Mouse (Mus musculus) kidney, postnatal 0 days (tissue): Measurements from ENCODE around the gene Ptprg. TPM values are rescaled to one million over a fixed set of nuclear protein-coding genes. Genes with fewer than 3 reads are reported as not detected.
A peak's percentile ranks its signal among the peaks of the same experiment; 100 is the strongest.

Experiments used
- ATAC-seq: fragments of 200-750 bp; cut with Nextera tagmentation; replicated peaks from 2 replicates; pipeline ENCODE4 v1.8.0; 2017; ENCODE audit warnings: low read depth, moderate number of reproducible peaks, moderate TSS enrichment, moderate library complexity; ENCODE audit not compliant: low FRiP score
- DNase-seq: peaks from one replicate; pipeline ENCODE4 v3.0.0-alpha.2; 2016; ENCODE audit warnings: low spot score
- H3K27ac ChIP-seq: fragments of 300-500 bp; sonication (generic); 2 replicates; pipeline ENCODE4 v1.5.1; 2014; ENCODE audit warnings: mild to moderate bottlenecking
- H3K27me3 ChIP-seq: fragments of 300-500 bp; sonication (generic); 2 replicates; pipeline ENCODE4 v1.6.1; 2014; ENCODE audit warnings: low read length, mixed read lengths; ENCODE audit not compliant: insufficient read depth
- H3K36me3 ChIP-seq: fragments of 300-500 bp; sonication (generic); 2 replicates; pipeline ENCODE4 v1.6.1; 2014; ENCODE audit warnings: low read length, mixed read lengths; ENCODE audit not compliant: insufficient read depth
- H3K4me1 ChIP-seq: fragments of 300-500 bp; sonication (generic); replicated peaks from 2 replicates; pipeline ENCODE4 v1.6.1; 2014; ENCODE audit warnings: antibody characterized with exemption, low read length, mixed read lengths; ENCODE audit not compliant: insufficient read depth
- H3K4me2 ChIP-seq: fragments of 300-500 bp; sonication (generic); 2 replicates; pipeline ENCODE4 v1.6.1; 2014; ENCODE audit warnings: mild to moderate bottlenecking, low read length, moderate library complexity, mixed read lengths
- H3K4me3 ChIP-seq: fragments of 300-500 bp; sonication (generic); replicated peaks from 2 replicates; pipeline ENCODE4 v1.5.1; 2014; ENCODE audit warnings: low read depth, low read length
- H3K9ac ChIP-seq: fragments of 300-500 bp; sonication (generic); 2 replicates; pipeline ENCODE4 v1.6.1; 2014; ENCODE audit warnings: low read depth, low read length
- H3K9me3 ChIP-seq: fragments of 300-500 bp; sonication (generic); replicated peaks from 2 replicates; pipeline ENCODE4 v1.6.1; 2016; ENCODE audit warnings: low read length, inconsistent platforms, mixed read lengths
- CTCF ChIP-seq: IDR thresholded peaks from 2 replicates; pipeline ENCODE4 v1.5.1; 2016; ENCODE audit warnings: antibody characterized with exemption, low read depth, mild to moderate bottlenecking, moderate library complexity
- WGBS: fragments of 180-500 bp; shearing (Covaris S2); extraction: QIAGEN DNeasy Blood & Tissue Kit; methylation state at CpG from one replicate; pipeline ENCODE4 v1.1.7; 2014; 5-methylcytosine and 5-hydroxymethylcytosine counted together
- polyA plus RNA-seq: library from polyadenylated mRNA; unstranded; fragments of >200 nt; fragmentation: Nextera tagmentation; extraction: Ambion mirVana; gene quantifications from 2 replicates; pipeline ENCODE4 v1.2.1, GENCODE M21; 2015

Gene Ptprg
- polyA plus RNA-seq, 1 experiment from 2014 or later, result 23.5 TPM

GRCm38 (mm10) chr14:11722101-11722500 is 168.8 kb downstream of the Ptprg start:
- Histone ChIP-seq H3K4me2 (no peak overlapping the region), H3K4me3 (no peak overlapping the region), H3K9me3 (no peaks in the 10 kb centered on the region), H3K4me1 (no peaks in the 10 kb centered on the region), H3K36me3 (no peaks in the 10 kb centered on the region), H3K27ac (no peak overlapping the region), H3K9ac (no peak overlapping the region), H3K27me3 (no peaks in the 10 kb centered on the region)
- ATAC-seq (no peak), DNase-seq (no peak)
- TF ChIP-seq CTCF, result no peak
- 51% methylated on average over 5 of the region's 5 CpGs for WGBS

GRCm38 (mm10) chr14:11723876-11724275 is 170.5 kb downstream of the Ptprg start:
- DNase-seq (no peak), ATAC-seq (no peak)
- H3K27ac ChIP-seq, result no peak overlapping the region
- H3K4me2 ChIP-seq, result no peak overlapping the region
- H3K4me1 ChIP-seq, result no peaks in the 10 kb centered on the region
- WGBS, result 94% methylated on average over 7 of the region's 7 CpGs
- no peaks in the 10 kb centered on the region for H3K9me3 ChIP-seq
- no peaks in the 10 kb centered on the region for H3K36me3 ChIP-seq
- no peak overlapping the region for H3K9ac ChIP-seq
- H3K27me3 ChIP-seq, result no peaks in the 10 kb centered on the region
- no peak for TF ChIP-seq CTCF
- H3K4me3 ChIP-seq, result no peak overlapping the region

GRCm38 (mm10) chr14:11731223-11731920 is 178.0 kb downstream of the Ptprg start:
- Histone ChIP-seq H3K4me2 (no peak overlapping the region), H3K36me3 (no peaks in the 10 kb centered on the region), H3K27me3 (no peaks in the 10 kb centered on the region), H3K4me3 (no peak overlapping the region), H3K27ac (no peak overlapping the region), H3K9me3 (no peaks in the 10 kb centered on the region), H3K9ac (no peak overlapping the region), H3K4me1 (no peaks in the 10 kb centered on the region)
- 30% methylated on average over 7 of the region's 7 CpGs for WGBS
- no peak for ATAC-seq
- TF ChIP-seq CTCF, result no peak
- peak; percentile 37 for DNase-seq

GRCm38 (mm10) chr14:11732376-11732775 is 179.0 kb downstream of the Ptprg start:
- Histone ChIP-seq H3K4me2 (no peak overlapping the region), H3K9me3 (no peaks in the 10 kb centered on the region), H3K27me3 (no peaks in the 10 kb centered on the region), H3K4me3 (no peak overlapping the region), H3K9ac (no peak overlapping the region), H3K27ac (no peak overlapping the region), H3K36me3 (no peaks in the 10 kb centered on the region), H3K4me1 (no peaks in the 10 kb centered on the region)
- ATAC-seq, result no peak
- DNase-seq, result no peak
- no peak for TF ChIP-seq CTCF

- TF ChIP-seq CTCF, result no peak
- WGBS, result 92% methylated on average over 1 of the region's 1 CpGs
Observed at GRCm38 (mm10) chr14:11743726-11744125, 190.4 kb downstream of the Ptprg start.

GRCm38 (mm10) chr14:11752678-11753077 is 199.3 kb downstream of the Ptprg start:
- H3K9ac ChIP-seq, result no peak overlapping the region
- ATAC-seq (no peak), DNase-seq (no peak)
- no peaks in the 10 kb centered on the region for H3K9me3 ChIP-seq
- no peaks in the 10 kb centered on the region for H3K36me3 ChIP-seq
- H3K4me2 ChIP-seq, result no peak overlapping the region
- H3K4me1 ChIP-seq, result no peaks in the 10 kb centered on the region
- no peaks in the 10 kb centered on the region for H3K27me3 ChIP-seq
- H3K4me3 ChIP-seq, result no peak overlapping the region
- TF ChIP-seq CTCF, result no peak
- H3K27ac ChIP-seq, result no peak overlapping the region
- WGBS, result 67% methylated on average over 8 of the region's 8 CpGs

More at GRCm38 (mm10) chr14:11743726-11744125, 190.4 kb downstream of the Ptprg start:
- H3K9me3 ChIP-seq, result no peaks in the 10 kb centered on the region
- H3K4me1 ChIP-seq, result no peaks in the 10 kb centered on the region
- DNase-seq (no peak), ATAC-seq (no peak)
- no peak overlapping the region for H3K4me3 ChIP-seq
- H3K27ac ChIP-seq, result no peak overlapping the region
- no peak overlapping the region for H3K9ac ChIP-seq
- H3K4me2 ChIP-seq, result no peak overlapping the region
- H3K36me3 ChIP-seq, result no peaks in the 10 kb centered on the region
- no peaks in the 10 kb centered on the region for H3K27me3 ChIP-seq

- no peak overlapping the region for H3K27ac ChIP-seq
- WGBS, result 80% methylated on average over 4 of the region's 4 CpGs
- H3K36me3 ChIP-seq, result no peaks in the 10 kb centered on the region
- no peaks in the 10 kb centered on the region for H3K27me3 ChIP-seq
- H3K9me3 ChIP-seq, result no peaks in the 10 kb centered on the region
- no peaks in the 10 kb centered on the region for H3K4me1 ChIP-seq
- ATAC-seq (no peak), DNase-seq (no peak)
- no peak overlapping the region for H3K4me2 ChIP-seq
- no peak overlapping the region for H3K9ac ChIP-seq
- no peak overlapping the region for H3K4me3 ChIP-seq
- TF ChIP-seq CTCF, result no peak
Observed at GRCm38 (mm10) chr14:11754656-11755055, 201.3 kb downstream of the Ptprg start.
